ENCODE assay signal across 9 mouse cellular contexts in genomic region chr6:34156057-34156456, GRCm38 (mm10). TPM values are rescaled to one million over a fixed set of nuclear protein-coding genes. Genes with fewer than 3 reads are reported as not detected.
DNase-seq lines count a peak whose midpoint lies in the region; ATAC-seq and TF ChIP-seq lines count a peak whose summit lies in the region.
"Had no signal": no experiment of that assay in that cellular context is flagged by ENCODE, and none has a peak within 500 bp of the region (broad histone marks: within the 10 kb centered on the region; RNA-seq: fewer than 3 reads in every experiment).

No protein-coding gene starts in this region.

- no peak overlapping the region for H3K4me2 ChIP-seq in heart, embryonic 13.5 days
- H3K4me2 ChIP-seq in CH12.LX (ENCODE audit: insufficient read depth, low read depth, poor library complexity, severe bottlenecking): peak overlapping the region; percentile 42
- 0 out of 2 replicates have a peak overlapping the region, but pooled peaks have one; percentile 28 for H3K4me2 ChIP-seq in intestine, postnatal 0 days (replicated peaks; ENCODE audit: low read depth)
- no peak overlapping the region for H3K4me2 ChIP-seq in stomach, postnatal 0 days (replicated peaks; ENCODE audit: low read depth)
- H3K4me2 ChIP-seq: limb, embryonic 15.5 days had no signal

- TF ChIP-seq POLR2A in CH12.LX (IDR thresholded peaks at IDR 0.05; ENCODE audit: low read depth, low read length): no peak; the same call in 1 of the 2 replicates

- 52% methylated on average over 5 of the region's 5 CpGs for WGBS in heart, embryonic 13.5 days
- 40% methylated on average over 5 of the region's 5 CpGs for WGBS in intestine, postnatal 0 days
- 49% methylated on average over 5 of the region's 5 CpGs for WGBS in stomach, postnatal 0 days

- TF ChIP-seq EP300 in CH12.LX (IDR thresholded peaks at IDR 0.05; ENCODE audit: low read length): peak; percentile 45
- no peak for TF ChIP-seq EP300 in stomach, postnatal 0 days (optimal IDR thresholded peaks at IDR 0.05)

- no peaks in the 10 kb centered on the region for H3K79me2 ChIP-seq in CH12.LX (replicated peaks; ENCODE audit: control insufficient read depth, extremely low read depth, insufficient read depth, poor library complexity, severe bottlenecking)

- no peaks in the 10 kb centered on the region for H3K9me3 ChIP-seq in heart, embryonic 13.5 days
- no peaks in the 10 kb centered on the region for H3K9me3 ChIP-seq in CH12.LX (replicated peaks; ENCODE audit: low read length)
- no peaks in the 10 kb centered on the region for H3K9me3 ChIP-seq in intestine, postnatal 0 days (ENCODE audit: control insufficient read depth)
- no peaks in the 10 kb centered on the region for H3K9me3 ChIP-seq in stomach, postnatal 0 days (ENCODE audit: control insufficient read depth, low read length)
- H3K9me3 ChIP-seq: limb, embryonic 15.5 days had no signal

- peak in 1 of 2 experiments; percentile 44; a peak in 2 of 4 replicates for TF ChIP-seq CTCF in CH12.LX (conservative IDR thresholded peaks at IDR 0.05 in 1 of 2, IDR thresholded peaks at IDR 0.05 in 1 of 2; ENCODE audit: low read depth in 2 of 2, low read length in 2 of 2)
- TF ChIP-seq CTCF in intestine, postnatal 0 days (IDR thresholded peaks at IDR 0.05; ENCODE audit: low read depth): 0 out of 2 replicates have a peak, but pooled peaks have one; percentile 6
- TF ChIP-seq CTCF in stomach, postnatal 0 days (IDR thresholded peaks at IDR 0.05; ENCODE audit: low read depth): no peak

- H3K4me1 ChIP-seq in heart, embryonic 13.5 days: peaks cover 58% of the 10 kb centered on the region
- H3K4me1 ChIP-seq in CH12.LX (ENCODE audit: control insufficient read depth in 1 of 2, insufficient read depth in 2 of 2): peaks cover 16 to 48% of the 10 kb centered on the region in 2 experiments
- peaks cover 4% of the 10 kb centered on the region; the same call in 1 of the 2 replicates for H3K4me1 ChIP-seq in intestine, postnatal 0 days (replicated peaks; ENCODE audit: control insufficient read depth, insufficient read depth, low read length)
- H3K4me1 ChIP-seq in stomach, postnatal 0 days (replicated peaks; ENCODE audit: control insufficient read depth, insufficient read depth): peaks cover 14% of the 10 kb centered on the region

- TF ChIP-seq RAD21 in CH12.LX (IDR thresholded peaks at IDR 0.05; ENCODE audit: low read depth, low read length): peak; percentile 26

- H3K27ac ChIP-seq in heart, embryonic 13.5 days (replicated peaks): 0 out of 2 replicates have a peak overlapping the region, but pooled peaks have one; percentile 46
- H3K27ac ChIP-seq in CH12.LX (ENCODE audit: insufficient read depth, low read depth): peak overlapping the region; percentile 58; the same call in 1 of the 2 replicates
- 0 out of 2 replicates have a peak overlapping the region, but pooled peaks have one; percentile 23 for H3K27ac ChIP-seq in intestine, postnatal 0 days (ENCODE audit: low read depth, low read length)
- no peak overlapping the region for H3K27ac ChIP-seq in stomach, postnatal 0 days (replicated peaks)
- H3K27ac ChIP-seq: limb, embryonic 15.5 days had no signal

- H3K4me3 ChIP-seq in heart, embryonic 13.5 days: no peak overlapping the region
- H3K4me3 ChIP-seq in CH12.LX (replicated peaks in 1 of 3; ENCODE audit: low read depth in 2 of 3, low read length in 2 of 3, poor library complexity in 1 of 3): no peak overlapping the region
- H3K4me3 ChIP-seq in intestine, postnatal 0 days (ENCODE audit: low read depth, low read length): no peak overlapping the region
- H3K4me3 ChIP-seq in stomach, postnatal 0 days (ENCODE audit: low read depth, low read length): no peak overlapping the region
- H3K4me3 ChIP-seq: limb, embryonic 15.5 days had no signal

- dilution Hi-C loops in CH12.LX (cut with MboI; ENCODE audit: extremely low pct_ligation_motif_present, extremely low pct_unique_long_range_greater_than_20kb, low sequenced_read_pairs): no loop called here

- in situ Hi-C loops in CH12.LX (cut with MboI; ENCODE audit: low pct_ligation_motif_present, low pct_unique_long_range_greater_than_20kb, low sequenced_read_pairs): no loop called here

- peaks cover 50% of the 10 kb centered on the region for H3K36me3 ChIP-seq in heart, embryonic 13.5 days
- H3K36me3 ChIP-seq in CH12.LX (replicated peaks in 1 of 2; ENCODE audit: control insufficient read depth in 1 of 2, insufficient read depth in 1 of 2, low read length in 1 of 2): peaks cover 40 to 44% of the 10 kb centered on the region in 2 experiments
- H3K36me3 ChIP-seq in intestine, postnatal 0 days (ENCODE audit: control insufficient read depth, insufficient read depth): peaks cover 43% of the 10 kb centered on the region
- peaks cover 14% of the 10 kb centered on the region; the same call in 1 of the 2 replicates for H3K36me3 ChIP-seq in stomach, postnatal 0 days (ENCODE audit: control insufficient read depth, insufficient read depth, low read length)

- DNase-seq in heart, adult 8-10 months (ENCODE audit: low spot score): no peak
- DNase-seq in CH12.LX (ENCODE audit: extremely low read depth): peak; percentile 81
- DNase-seq in stomach, postnatal 0 days (ENCODE audit: low spot score): no peak
- no peak for DNase-seq in retina, postnatal 1 day
- DNase-seq in embryo, embryonic 10.5 days (ENCODE audit: low spot score): no peak

- no peaks in the 10 kb centered on the region for H3K27me3 ChIP-seq in heart, embryonic 13.5 days (replicated peaks)
- no peaks in the 10 kb centered on the region for H3K27me3 ChIP-seq in CH12.LX (replicated peaks)
- no peaks in the 10 kb centered on the region for H3K27me3 ChIP-seq in intestine, postnatal 0 days (replicated peaks; ENCODE audit: control insufficient read depth, insufficient read depth, low read length)
- no peaks in the 10 kb centered on the region for H3K27me3 ChIP-seq in stomach, postnatal 0 days (ENCODE audit: control insufficient read depth, insufficient read depth, low read length)

- no peak for ATAC-seq in heart, embryonic 13.5 days (ENCODE audit: extremely low read depth, insufficient number of reproducible peaks, low FRiP score, low TSS enrichment)
- ATAC-seq in intestine, postnatal 0 days: no peak
- ATAC-seq in megakaryocyte-erythroid progenitor cell, adult 5-6 weeks (replicated peaks; ENCODE audit: low FRiP score, low TSS enrichment, poor library complexity, severe bottlenecking): peak; percentile 27; the same call in 1 of the 2 replicates
- ATAC-seq in stomach, postnatal 0 days (ENCODE audit: low FRiP score, low TSS enrichment): no peak

- H3K9ac ChIP-seq in heart, embryonic 13.5 days: no peak overlapping the region
- no peak overlapping the region; the same call in 1 of the 2 replicates for H3K9ac ChIP-seq in CH12.LX (ENCODE audit: insufficient read depth, low read depth)
- no peak overlapping the region for H3K9ac ChIP-seq in intestine, postnatal 0 days (ENCODE audit: low read depth, low read length)
- H3K9ac ChIP-seq in stomach, postnatal 0 days (ENCODE audit: low read length): no peak overlapping the region
- H3K9ac ChIP-seq: limb, embryonic 15.5 days had no signal

TF ChIP-seq in CH12.LX, 34 proteins besides CTCF, POLR2A, EP300 and RAD21 (continues in another document):
- TF ChIP-seq MAZ (IDR thresholded peaks at IDR 0.05; ENCODE audit: low read depth, low read length): no peak
- TF ChIP-seq IRF4 (IDR thresholded peaks at IDR 0.05; ENCODE audit: low read depth, low read length): peak; percentile 49
- no peak for TF ChIP-seq GABPA (IDR thresholded peaks at IDR 0.05; ENCODE audit: insufficient replicate concordance, low read depth, low read length)
- TF ChIP-seq USF2 (conservative IDR thresholded peaks at IDR 0.05; ENCODE audit: low read depth, low read length): no peak
- TF ChIP-seq SMC3 (IDR thresholded peaks at IDR 0.05; ENCODE audit: low read depth, low read length): peak; percentile 31
- peak; percentile 65; the same call in 1 of the 2 replicates for TF ChIP-seq UBTF (IDR thresholded peaks at IDR 0.05; ENCODE audit: low read depth, low read length)
- no peak for TF ChIP-seq NRF1 (IDR thresholded peaks at IDR 0.05; ENCODE audit: low read depth, low read length)
- TF ChIP-seq RCOR1 (conservative IDR thresholded peaks at IDR 0.05; ENCODE audit: low read depth, low read length): no peak
- TF ChIP-seq JUN (IDR thresholded peaks at IDR 0.05; ENCODE audit: insufficient read depth, low read depth, low read length): no peak
- peak; percentile 46; the same call in 1 of the 2 replicates for TF ChIP-seq TCF12 (IDR thresholded peaks at IDR 0.05; ENCODE audit: low read depth, low read length)
- no peak for TF ChIP-seq HCFC1 (IDR thresholded peaks at IDR 0.05; ENCODE audit: low read depth, low read length)
- no peak for TF ChIP-seq ZC3H11A (IDR thresholded peaks at IDR 0.05; ENCODE audit: low read depth, low read length)
- peak; percentile 28; the same call in 1 of the 2 replicates for TF ChIP-seq MYC (IDR thresholded peaks at IDR 0.05; ENCODE audit: low read depth, low read length)
- TF ChIP-seq ETS1 (conservative IDR thresholded peaks at IDR 0.05; ENCODE audit: low read depth, low read length): peak; percentile 72
- peak; percentile 7; the same call in 1 of the 2 replicates for TF ChIP-seq MEF2A (IDR thresholded peaks at IDR 0.05; ENCODE audit: borderline replicate concordance, low read depth, low read length)
- TF ChIP-seq BHLHE40 (IDR thresholded peaks at IDR 0.05; ENCODE audit: low read depth, low read length): peak; percentile 50; the same call in 1 of the 2 replicates
- no peak for TF ChIP-seq MAX (IDR thresholded peaks at IDR 0.05; ENCODE audit: low read length)
- no peak for TF ChIP-seq ZNF384 (IDR thresholded peaks at IDR 0.05; ENCODE audit: low read depth, low read length)
- no peak for TF ChIP-seq CHD2 (IDR thresholded peaks at IDR 0.05; ENCODE audit: low read length)
- TF ChIP-seq ZMIZ1 (IDR thresholded peaks at IDR 0.05; ENCODE audit: low read depth, low read length): no peak
- no peak for TF ChIP-seq MAFK (IDR thresholded peaks at IDR 0.05; ENCODE audit: insufficient replicate concordance, low read length)
- TF ChIP-seq USF1 (IDR thresholded peaks at IDR 0.05; ENCODE audit: low read depth, low read length): no peak
- TF ChIP-seq POLR2AphosphoS2 (IDR thresholded peaks at IDR 0.05; ENCODE audit: low read depth, low read length): no peak

RNA-seq across cellular contexts. Expression of gene Slc35b4, which starts 20.9 kb away (rescaled TPM):
- polyA plus RNA-seq in heart, embryonic 13.5 days (2015; fragmentation: Nextera tagmentation; extraction: Ambion mirVana): 35.8 and 36.3 TPM in 2 replicates
- 1 to 10 TPM; 6.9 to 9.2 (median 7.6) TPM for total RNA-seq in heart, adult 8-10 months (2022)
- total RNA-seq in CH12.LX (2012; rRNA removed): 14.9 and 16.9 TPM in 2 replicates
- total RNA-seq in CH12.LX (2014; rRNA removed): 14.1 and 19.8 TPM in 2 replicates
- 30.7 and 34.8 TPM in 2 replicates for polyA plus RNA-seq in CH12.LX (2012; ENCODE audit: insufficient read length, low read depth)
- polyA plus RNA-seq in intestine, postnatal 0 days (2015; fragmentation: Nextera tagmentation; extraction: Ambion mirVana): 17.2 and 19.1 TPM in 2 replicates
- 11.5 and 15.7 TPM in 2 replicates for total RNA-seq in megakaryocyte-erythroid progenitor cell, adult 5-6 weeks (2014; fragmentation: Nextera tagmentation)
- total RNA-seq in megakaryocyte-erythroid progenitor cell, adult 5-6 weeks (2017): 10.3 and 17.4 TPM in 2 replicates
- 17.2 and 18.7 TPM in 2 replicates for polyA plus RNA-seq in stomach, postnatal 0 days (2015; fragmentation: Nextera tagmentation; extraction: Ambion mirVana)

Comparison
In these comparisons a context has a peak if more than half of its experiments do, and no peak if none do; other contexts are left out.
1. H3K4me2 ChIP-seq: peak in CH12.LX (single experiment) and intestine, postnatal 0 days (single experiment); none in heart, embryonic 13.5 days (single experiment) and stomach, postnatal 0 days (single experiment).